Mouse (Mus musculus): Measurements from ENCODE around the gene Tmem144. TPM values are rescaled to one million over a fixed set of nuclear protein-coding genes. Genes with fewer than 3 reads are reported as not detected.

Tmem144 gene
- total and polyA plus RNA-seq, 2 experiments from 2014 or later, result 2.6 to 3.2 TPM

- Histone ChIP-seq H3K9ac (replicated peaks; ENCODE audit: low read length) (no peak overlapping the region), H3K4me3 (ENCODE audit: low read length) (no peak overlapping the region), H3K27me3 (ENCODE audit: insufficient read depth, low read length) (no peaks in the 10 kb centered on the region), H3K4me1 (ENCODE audit: insufficient read depth, low read length) (no peaks in the 10 kb centered on the region), H3K27ac (no peak overlapping the region), H3K4me2 (ENCODE audit: low read depth, low read length) (no peak overlapping the region), H3K9me3 (ENCODE audit: low read length) (no peaks in the 10 kb centered on the region), H3K36me3 (ENCODE audit: insufficient read depth, low read length) (no peaks in the 10 kb centered on the region)
- 78% methylated on average over 6 of the region's 6 CpGs for WGBS
- TF ChIP-seq CTCF (IDR thresholded peaks at IDR 0.05; ENCODE audit: low read depth), result no peak
- ATAC-seq (peak; percentile 27; the same call in 1 of the 2 replicates), DNase-seq (ENCODE audit: low spot score) (no peak)
Observed at GRCm38 (mm10) chr3:79792307-79792706, 60.3 kb downstream of the Tmem144 start.

- no peak overlapping the region for H3K27ac ChIP-seq
- H3K4me1 ChIP-seq (ENCODE audit: insufficient read depth, low read length), result no peaks in the 10 kb centered on the region
Observed at GRCm38 (mm10) chr3:79790324-79790723, 62.2 kb downstream of the Tmem144 start.

GRCm38 (mm10) chr3:79789554-79789953, 63.0 kb downstream of the Tmem144 start:
- Histone ChIP-seq H3K27ac (no peak overlapping the region), H3K9me3 (ENCODE audit: low read length) (no peaks in the 10 kb centered on the region), H3K27me3 (ENCODE audit: insufficient read depth, low read length) (no peaks in the 10 kb centered on the region), H3K4me3 (ENCODE audit: low read length) (no peak overlapping the region), H3K9ac (replicated peaks; ENCODE audit: low read length) (no peak overlapping the region), H3K36me3 (ENCODE audit: insufficient read depth, low read length) (no peaks in the 10 kb centered on the region), H3K4me1 (ENCODE audit: insufficient read depth, low read length) (no peaks in the 10 kb centered on the region), H3K4me2 (ENCODE audit: low read depth, low read length) (no peak overlapping the region)
- TF ChIP-seq CTCF (IDR thresholded peaks at IDR 0.05; ENCODE audit: low read depth), result no peak
- 73% methylated on average over 4 of the region's 4 CpGs for WGBS
- ATAC-seq, result no peak
- DNase-seq (ENCODE audit: low spot score), result no peak

More at GRCm38 (mm10) chr3:79790324-79790723, 62.2 kb downstream of the Tmem144 start:
- no peak overlapping the region for H3K9ac ChIP-seq (replicated peaks; ENCODE audit: low read length)
- 60% methylated on average over 3 of the region's 3 CpGs for WGBS
- H3K36me3 ChIP-seq (ENCODE audit: insufficient read depth, low read length), result no peaks in the 10 kb centered on the region
- H3K4me3 ChIP-seq (ENCODE audit: low read length), result no peak overlapping the region
- H3K4me2 ChIP-seq (ENCODE audit: low read depth, low read length), result no peak overlapping the region
- no peaks in the 10 kb centered on the region for H3K27me3 ChIP-seq (ENCODE audit: insufficient read depth, low read length)
- H3K9me3 ChIP-seq (ENCODE audit: low read length), result no peaks in the 10 kb centered on the region
- DNase-seq (ENCODE audit: low spot score) (no peak), ATAC-seq (no peak)
- no peak for TF ChIP-seq CTCF (IDR thresholded peaks at IDR 0.05; ENCODE audit: low read depth)

- no peak for TF ChIP-seq CTCF (IDR thresholded peaks at IDR 0.05; ENCODE audit: low read depth)
- WGBS, result 69% methylated on average over 6 of the region's 6 CpGs
- Histone ChIP-seq H3K4me2 (ENCODE audit: low read depth, low read length) (no peak overlapping the region), H3K27ac (no peak overlapping the region), H3K4me1 (ENCODE audit: insufficient read depth, low read length) (no peaks in the 10 kb centered on the region), H3K9me3 (ENCODE audit: low read length) (no peaks in the 10 kb centered on the region), H3K4me3 (ENCODE audit: low read length) (no peak overlapping the region), H3K9ac (replicated peaks; ENCODE audit: low read length) (no peak overlapping the region), H3K27me3 (ENCODE audit: insufficient read depth, low read length) (no peaks in the 10 kb centered on the region), H3K36me3 (ENCODE audit: insufficient read depth, low read length) (no peaks in the 10 kb centered on the region)
- ATAC-seq (no peak), DNase-seq (ENCODE audit: low spot score) (no peak)
Observed at GRCm38 (mm10) chr3:79788959-79789358, 63.6 kb downstream of the Tmem144 start.

GRCm38 (mm10) chr3:79784362-79784736, 68.2 kb downstream of the Tmem144 start:
- 23% methylated on average over 11 of the region's 11 CpGs for WGBS
- TF ChIP-seq CTCF (IDR thresholded peaks at IDR 0.05; ENCODE audit: low read depth), result no peak
- no peaks in the 10 kb centered on the region for H3K4me1 ChIP-seq (ENCODE audit: insufficient read depth, low read length)
- no peak overlapping the region for H3K27ac ChIP-seq
- no peak overlapping the region for H3K9ac ChIP-seq (replicated peaks; ENCODE audit: low read length)
- DNase-seq (ENCODE audit: low spot score) (no peak), ATAC-seq (0 out of 2 replicates have a peak, but pooled peaks have one; percentile 35)
- H3K27me3 ChIP-seq (ENCODE audit: insufficient read depth, low read length), result no peaks in the 10 kb centered on the region
- H3K4me2 ChIP-seq (ENCODE audit: low read depth, low read length), result peak overlapping the region; percentile 26
- H3K4me3 ChIP-seq (ENCODE audit: low read length), result no peak overlapping the region
- no peaks in the 10 kb centered on the region for H3K9me3 ChIP-seq (ENCODE audit: low read length)
- H3K36me3 ChIP-seq (ENCODE audit: insufficient read depth, low read length), result no peaks in the 10 kb centered on the region

GRCm38 (mm10) chr3:79783630-79784361, 68.8 kb downstream of the Tmem144 start:
- no peak overlapping the region for H3K9ac ChIP-seq (replicated peaks; ENCODE audit: low read length)
- no peak for TF ChIP-seq CTCF (IDR thresholded peaks at IDR 0.05; ENCODE audit: low read depth)
- H3K4me3 ChIP-seq (ENCODE audit: low read length), result no peak overlapping the region
- no peaks in the 10 kb centered on the region for H3K4me1 ChIP-seq (ENCODE audit: insufficient read depth, low read length)
- DNase-seq (ENCODE audit: low spot score) (no peak), ATAC-seq (no peak)
- no peaks in the 10 kb centered on the region for H3K9me3 ChIP-seq (ENCODE audit: low read length)
- no peak overlapping the region for H3K27ac ChIP-seq
- H3K27me3 ChIP-seq (ENCODE audit: insufficient read depth, low read length), result no peaks in the 10 kb centered on the region
- WGBS, result 52% methylated on average over 10 of the region's 10 CpGs
- no peaks in the 10 kb centered on the region for H3K36me3 ChIP-seq (ENCODE audit: insufficient read depth, low read length)
- H3K4me2 ChIP-seq (ENCODE audit: low read depth, low read length), result peak overlapping the region; percentile 26

GRCm38 (mm10) chr3:79772701-79773100, 79.9 kb downstream of the Tmem144 start:
- no peak overlapping the region for H3K9ac ChIP-seq (replicated peaks; ENCODE audit: low read length)
- no peak for TF ChIP-seq CTCF (IDR thresholded peaks at IDR 0.05; ENCODE audit: low read depth)
- no peak for ATAC-seq
- no peaks in the 10 kb centered on the region for H3K4me1 ChIP-seq (ENCODE audit: insufficient read depth, low read length)
- no peaks in the 10 kb centered on the region for H3K27me3 ChIP-seq (ENCODE audit: insufficient read depth, low read length)
- no peak for DNase-seq (ENCODE audit: low spot score)
- WGBS, result 74% methylated on average over 2 of the region's 2 CpGs
- no peaks in the 10 kb centered on the region for H3K9me3 ChIP-seq (ENCODE audit: low read length)
- H3K4me3 ChIP-seq (ENCODE audit: low read length), result no peak overlapping the region
- no peak overlapping the region for H3K4me2 ChIP-seq (ENCODE audit: low read depth, low read length)
- no peaks in the 10 kb centered on the region for H3K36me3 ChIP-seq (ENCODE audit: insufficient read depth, low read length)
- no peak overlapping the region for H3K27ac ChIP-seq

Other genes starting within 250 kb of the Tmem144 start
- 3.9 and 6.8 TPM in 2 replicates for gene 4930579G24Rik, start 223.7 kb downstream of the Tmem144 start, total RNA-seq (2014; rRNA removed)
- gene 4930579G24Rik, start 223.7 kb downstream of the Tmem144 start, polyA plus RNA-seq (2015; fragmentation: Nextera tagmentation; extraction: Ambion mirVana), result 6.5 and 7.0 TPM in 2 replicates
- gene Etfdh, start 223.3 kb downstream of the Tmem144 start, total RNA-seq (2014; rRNA removed), result 24.0 and 24.6 TPM in 2 replicates
- gene Etfdh, start 223.3 kb downstream of the Tmem144 start, polyA plus RNA-seq (2015; fragmentation: Nextera tagmentation; extraction: Ambion mirVana), result 45.2 and 46.3 TPM in 2 replicates
- 0.63 and 1.0 TPM in 2 replicates for gene Rxfp1, start 114.9 kb downstream of the Tmem144 start, total RNA-seq (2014; rRNA removed)
- 0.20 and 0.40 TPM in 2 replicates for gene Rxfp1, start 114.9 kb downstream of the Tmem144 start, polyA plus RNA-seq (2015; fragmentation: Nextera tagmentation; extraction: Ambion mirVana)
- gene Fam198b, start 31.8 kb upstream of the Tmem144 start, total RNA-seq (2014; rRNA removed), result 2.3 and 3.1 TPM in 2 replicates
- gene Fam198b, start 31.8 kb upstream of the Tmem144 start, polyA plus RNA-seq (2015; fragmentation: Nextera tagmentation; extraction: Ambion mirVana), result 1.8 and 2.0 TPM in 2 replicates